Mouse (Mus musculus) thymus, postnatal 0 days (tissue): ENCODE measurements around the gene Zfp944. TPM values are rescaled to one million over a fixed set of nuclear protein-coding genes. Genes with fewer than 3 reads are reported as not detected.
"Not testable (repeated sequence)": the region's sequence is repeated elsewhere in the genome, so short reads cannot be mapped to it uniquely, and the experiment has no call there.

ENCODE experiments used
- DNase-seq: peaks from one replicate; pipeline ENCODE4 v3.0.0-alpha.2; 2015; ENCODE audit warnings: low spot score
- polyA plus RNA-seq: library from polyadenylated mRNA; unstranded; fragments of >200 nt; fragmentation: Nextera tagmentation; extraction: Ambion mirVana; gene quantifications from 2 replicates; pipeline ENCODE4 v1.2.1, GENCODE M21; 2015

Gene Zfp944
- polyA plus RNA-seq: 15.6 and 17.3 TPM in 2 replicates

DNA sequence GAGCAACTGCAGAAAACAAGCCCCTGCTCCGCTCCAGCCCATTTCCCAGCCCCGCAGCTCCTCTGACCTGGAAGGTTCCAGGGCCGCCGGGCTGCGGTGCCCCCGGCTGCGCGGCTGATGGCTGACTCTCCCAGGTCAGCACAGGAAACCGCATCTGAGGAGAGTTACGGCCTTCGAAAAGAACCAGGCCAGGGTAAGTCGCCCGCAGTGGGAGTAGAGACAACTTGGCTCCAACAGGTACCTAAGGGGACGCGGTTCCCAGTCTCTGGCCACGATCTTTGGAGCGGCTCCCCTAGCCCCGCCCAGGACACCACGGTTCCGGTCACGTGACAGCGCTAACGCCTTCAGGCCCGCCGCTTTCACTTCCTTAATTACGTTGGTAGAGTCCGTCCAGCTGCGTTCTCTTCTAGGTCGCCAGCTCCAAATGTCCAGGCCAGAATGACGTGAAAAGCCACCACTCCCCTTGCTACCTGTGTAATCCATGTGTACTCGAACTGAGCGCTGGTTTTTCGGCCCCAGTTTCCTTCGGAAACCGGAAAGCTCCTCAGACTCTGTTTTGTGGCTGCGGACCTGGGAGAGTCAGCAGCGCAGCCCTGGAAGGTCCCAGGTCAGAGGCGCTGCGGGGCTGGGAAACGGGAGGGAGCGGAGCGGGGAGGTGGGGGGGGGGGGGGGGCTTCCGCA lies at the start of gene Zfp944, which contains the start of gene Zfp758:
Gene Zfp944, minus strand, starts transcription at position 300 of the 681 bp plus-strand sequence.
Gene Zfp758, plus strand, starts transcription at position 353 of the 681 bp plus-strand sequence.
- DNase-seq: peak; percentile 48

- DNase-seq: peak; percentile 35
These were observed 49.6 kb upstream of the Zfp944 start for GRCm38 (mm10) chr17:22410756-22411155.

GRCm38 (mm10) chr17:22363895-22364294 lies 2.7 kb upstream of the Zfp944 start:
- no peak for DNase-seq

DNA sequence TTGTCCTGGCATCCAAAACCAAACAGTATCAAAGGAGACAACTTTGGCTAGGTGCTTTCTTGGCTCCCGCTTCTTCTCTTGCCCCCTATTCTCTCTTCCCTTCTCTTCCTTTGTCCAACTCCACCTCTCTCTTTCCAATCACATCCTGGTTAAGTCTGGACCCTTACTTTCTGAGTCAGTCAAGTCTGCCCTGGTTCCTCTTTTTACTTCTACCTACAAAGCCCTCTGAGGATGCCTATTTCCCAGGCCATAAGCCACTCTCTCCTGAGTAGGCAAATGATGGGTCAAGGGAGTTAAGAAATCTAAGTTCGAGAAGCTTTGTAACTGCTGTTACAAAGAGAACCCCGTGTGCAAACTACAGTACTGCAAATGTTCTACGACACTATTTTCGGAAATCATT lies 628 bp downstream of the Zfp944 start:
- no peak for DNase-seq

DNA sequence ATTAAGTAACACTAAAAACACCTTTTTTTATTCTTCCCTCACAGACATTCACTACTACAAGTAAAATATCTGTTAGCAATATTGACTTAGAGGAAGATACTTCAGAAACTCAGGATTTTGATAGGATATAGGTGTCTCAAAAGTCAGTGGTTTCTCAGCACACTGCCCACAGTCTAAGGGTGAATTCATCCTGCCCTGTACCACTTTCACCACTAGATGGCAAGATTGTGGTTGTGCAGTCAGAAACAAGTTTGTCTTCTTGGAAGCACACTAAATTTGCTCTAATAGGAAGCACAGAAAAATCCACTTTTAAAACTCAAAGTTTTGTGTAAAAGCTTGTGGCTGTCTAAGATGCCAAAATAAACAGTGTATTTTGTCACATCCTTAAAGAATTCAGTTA lies 8.4 kb downstream of the Zfp944 start:
- peak; percentile 63 for DNase-seq

GRCm38 (mm10) chr17:22315247-22315646 lies 46.0 kb downstream of the Zfp944 start:
- not testable (repeated sequence) for DNase-seq

DNA sequence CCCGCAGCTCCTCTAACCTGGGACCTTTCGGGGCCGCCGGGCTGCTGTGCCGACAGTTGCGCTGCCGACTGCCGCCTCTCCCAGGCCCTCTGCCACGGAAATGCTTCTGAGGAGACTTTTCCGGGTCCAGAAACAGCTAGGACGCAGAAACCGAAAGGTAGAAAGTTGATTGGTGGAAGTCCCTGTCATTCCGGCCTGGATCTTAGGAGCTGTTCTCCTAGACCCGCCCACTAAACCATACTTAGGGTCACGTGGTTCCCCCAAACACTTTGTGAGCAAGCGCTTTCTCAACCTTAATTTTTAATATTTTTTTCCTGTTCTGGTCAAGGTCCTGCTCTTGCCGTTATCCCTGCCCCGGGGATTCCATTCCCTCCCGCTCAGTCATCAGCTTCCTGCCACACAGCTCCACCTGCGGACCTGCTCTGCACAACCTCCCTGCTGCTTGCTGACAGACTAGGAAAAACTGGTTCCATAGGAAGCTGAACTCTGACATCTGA lies 46.4 kb downstream of the Zfp944 start, which contains the start of gene CT030661.1:
Gene CT030661.1, minus strand, starts transcription at position 108 of the 497 bp plus-strand sequence.
- peak; percentile 93 for DNase-seq

GRCm38 (mm10) chr17:22314219-22314618 lies 47.0 kb downstream of the Zfp944 start:
- not testable (repeated sequence) for DNase-seq

Other genes starting within 250 kb of the Zfp944 start
- gene Zfp947, start 195.2 kb downstream of the Zfp944 start, polyA plus RNA-seq: 1.9 and 2.2 TPM in 2 replicates
- gene Zfp994, start 135.8 kb downstream of the Zfp944 start, polyA plus RNA-seq: 4.0 and 4.3 TPM in 2 replicates
- 12.4 and 13.6 TPM in 2 replicates for gene CT030661.1, start 46.6 kb downstream of the Zfp944 start, polyA plus RNA-seq
- 13.7 and 14.7 TPM in 2 replicates for gene Zfp758, start 53 bp upstream of the Zfp944 start, polyA plus RNA-seq
- gene Zfp946, start 62.8 kb upstream of the Zfp944 start, polyA plus RNA-seq: 5.1 TPM in 2 replicates
- gene Vmn2r111, start 212.1 kb upstream of the Zfp944 start, polyA plus RNA-seq: not detected in 2 replicates
- gene Vmn2r112, start 239.6 kb upstream of the Zfp944 start, polyA plus RNA-seq: not detected in 2 replicates